Mouse (Mus musculus): ENCODE measurements around the gene Amhr2.

DNA sequence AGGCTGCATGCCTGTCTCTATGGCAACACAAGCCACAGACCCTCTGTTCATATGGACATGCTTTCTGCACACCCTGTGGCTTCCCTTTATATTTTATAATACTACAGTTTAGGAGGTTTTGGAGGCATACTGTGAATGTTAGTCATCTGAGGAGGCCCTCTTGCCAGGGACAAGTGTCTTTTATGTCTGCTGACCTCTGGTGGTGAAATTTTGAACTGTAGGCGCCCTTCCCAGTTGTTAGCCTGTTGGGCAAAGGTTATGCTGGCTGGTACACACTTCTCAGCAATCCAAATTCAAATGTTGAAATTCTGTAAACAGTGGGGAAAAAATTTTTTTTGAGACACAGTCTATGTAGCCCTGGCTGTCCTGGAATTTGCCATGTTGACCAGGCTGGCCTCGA is 2.7 kb upstream of the Amhr2 start:
- TF ChIP-seq CTCF (IDR thresholded peaks at IDR 0.05; ENCODE audit: control insufficient read depth, insufficient read depth, insufficient read length) = peak; percentile 43
- no peak for TF ChIP-seq CEBPB (IDR thresholded peaks at IDR 0.05; ENCODE audit: low read depth)
- no peak for TF ChIP-seq MYOD1 (IDR thresholded peaks at IDR 0.05; ENCODE audit: control insufficient read depth, insufficient read length, low read depth)
- TF ChIP-seq FOSL1 (IDR thresholded peaks at IDR 0.05; ENCODE audit: insufficient read depth, low read length, poor library complexity, severe bottlenecking) = no peak
